Mouse (Mus musculus): ENCODE data around the gene Mcoln1.
A peak's percentile ranks its signal among the peaks of the same experiment; 100 is the strongest.

Mcoln1 gene

DNA sequence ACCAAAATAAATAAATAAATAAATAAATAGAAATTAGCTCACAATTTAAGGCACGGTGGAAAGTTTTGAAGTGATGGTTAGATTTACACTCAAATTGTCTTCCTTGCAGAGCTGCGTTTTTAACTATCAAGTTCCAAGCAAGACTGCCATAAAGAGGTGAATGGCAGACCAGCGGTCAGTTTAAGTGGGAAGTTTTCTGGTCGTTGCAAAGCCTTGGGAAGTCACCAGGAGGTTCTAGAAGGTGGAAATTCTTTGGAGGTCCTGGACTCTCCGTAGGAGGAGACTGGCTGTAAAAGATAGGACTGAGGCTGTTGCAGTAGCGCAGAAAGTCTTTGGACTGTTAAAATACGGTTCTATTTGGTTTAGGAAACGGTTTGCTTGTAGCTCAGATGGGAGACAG lies 506 bp upstream of the Mcoln1 start:
- no peak for DNase-seq

DNA sequence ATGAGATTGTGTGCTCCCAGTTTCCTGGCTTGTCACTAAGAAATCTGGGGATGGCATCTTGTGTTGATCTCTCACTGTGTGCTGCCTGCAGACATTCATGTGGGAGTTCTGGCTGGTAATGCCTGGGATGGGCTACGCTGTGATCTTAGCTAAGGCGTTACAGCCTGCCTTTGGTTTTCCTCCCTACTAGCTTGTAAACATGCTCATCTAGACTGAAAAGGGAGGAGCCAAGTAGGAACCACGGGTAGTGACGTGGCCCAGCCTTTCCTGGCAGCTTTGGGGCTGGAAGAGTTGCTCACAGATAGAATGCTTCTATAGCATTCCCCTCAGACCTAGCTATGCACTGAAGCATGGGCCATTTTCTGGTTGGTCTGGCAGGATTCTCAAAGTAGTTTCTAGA lies 2.0 kb downstream of the Mcoln1 start:
- no peak for DNase-seq

DNA sequence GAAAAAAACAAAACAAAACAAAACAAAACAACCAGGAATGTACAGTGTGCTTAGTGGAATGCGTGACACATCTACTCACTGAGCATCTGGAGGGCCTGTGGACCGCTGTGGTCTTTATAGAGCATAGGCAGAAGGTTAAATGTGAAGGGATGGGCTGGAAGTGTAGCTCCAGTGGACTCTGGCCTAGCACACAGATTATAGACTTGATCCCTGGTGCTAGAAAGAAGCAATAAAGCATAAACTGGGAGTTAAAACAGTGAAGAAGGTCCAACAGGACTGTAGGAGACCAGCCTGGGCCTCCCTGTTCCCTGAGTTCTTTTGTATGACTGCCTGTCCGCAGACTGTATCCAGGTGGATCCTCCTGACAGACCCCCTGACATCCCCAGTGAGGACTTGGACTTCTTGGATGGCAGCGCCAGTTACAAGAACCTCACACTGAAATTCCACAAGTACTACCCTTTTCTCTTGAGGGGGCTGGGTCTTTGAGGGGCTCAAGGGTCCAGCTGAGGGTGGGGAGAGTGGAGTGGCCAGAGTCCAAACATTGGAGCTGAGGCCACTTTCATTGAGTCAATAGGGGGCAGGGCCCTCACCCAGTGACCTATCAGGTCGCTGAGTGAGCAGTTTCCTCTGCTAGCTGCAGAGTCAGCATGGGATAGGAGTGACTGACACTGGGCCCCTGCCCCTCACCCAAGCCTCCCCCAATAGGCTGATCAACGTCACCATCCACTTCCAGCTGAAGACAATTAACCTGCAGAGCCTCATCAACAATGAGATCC lies 7.9 kb downstream of the Mcoln1 start:
- no peak for DNase-seq

DNA sequence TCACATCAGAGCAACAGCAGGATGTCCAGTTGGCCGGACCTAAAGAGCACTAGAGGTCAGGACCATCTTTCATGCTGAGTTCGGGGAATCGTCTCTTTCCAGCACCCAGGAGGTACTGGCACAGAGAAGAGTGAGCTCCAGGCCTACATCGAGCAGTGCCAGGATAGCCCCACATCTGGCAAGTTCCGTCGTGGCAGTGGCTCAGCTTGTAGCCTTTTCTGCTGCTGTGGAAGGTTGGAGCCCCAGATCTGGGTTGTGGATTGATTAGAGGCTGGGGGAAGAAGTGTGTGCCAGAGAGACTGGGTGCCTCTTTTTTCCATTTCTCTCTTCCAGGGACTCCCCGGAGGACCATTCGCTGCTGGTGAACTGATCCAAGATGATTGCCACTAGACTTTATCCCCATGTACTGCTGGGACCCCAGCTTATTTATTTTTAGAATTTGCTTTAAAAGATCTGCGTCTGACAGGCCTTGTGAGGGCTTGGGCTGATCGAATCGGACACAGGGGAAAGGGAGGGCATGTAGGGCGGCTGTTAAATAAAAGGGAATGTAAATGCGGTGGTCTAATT lies 14.5 kb downstream of the Mcoln1 start:
- DNase-seq = no peak

DNA sequence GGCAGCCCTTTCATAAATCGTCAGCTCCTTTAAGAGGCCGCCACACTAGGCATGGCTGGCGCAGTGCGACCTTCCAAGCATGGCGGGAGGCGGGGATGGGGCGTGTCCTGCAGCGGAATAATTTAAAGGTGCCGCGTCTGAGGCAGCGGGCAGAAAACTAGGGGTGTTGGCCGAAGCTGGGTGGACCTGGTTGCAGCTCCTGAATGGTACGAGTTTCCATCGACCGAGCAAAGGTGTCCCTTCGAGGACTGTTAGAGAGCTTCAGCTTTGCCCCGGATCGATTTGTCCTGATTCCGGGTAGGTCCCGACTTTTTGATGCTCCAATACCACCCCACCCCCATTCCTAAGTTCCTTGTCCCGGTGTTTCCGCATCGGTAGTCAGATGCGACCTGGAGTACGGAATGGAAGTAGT lies 15.0 kb downstream of the Mcoln1 start, which contains the start of gene Pnpla6:
Gene Pnpla6 (plus strand): TSS at position 125 of the 412 bp plus-strand sequence.
- DNase-seq = peak; percentile 95

DNA sequence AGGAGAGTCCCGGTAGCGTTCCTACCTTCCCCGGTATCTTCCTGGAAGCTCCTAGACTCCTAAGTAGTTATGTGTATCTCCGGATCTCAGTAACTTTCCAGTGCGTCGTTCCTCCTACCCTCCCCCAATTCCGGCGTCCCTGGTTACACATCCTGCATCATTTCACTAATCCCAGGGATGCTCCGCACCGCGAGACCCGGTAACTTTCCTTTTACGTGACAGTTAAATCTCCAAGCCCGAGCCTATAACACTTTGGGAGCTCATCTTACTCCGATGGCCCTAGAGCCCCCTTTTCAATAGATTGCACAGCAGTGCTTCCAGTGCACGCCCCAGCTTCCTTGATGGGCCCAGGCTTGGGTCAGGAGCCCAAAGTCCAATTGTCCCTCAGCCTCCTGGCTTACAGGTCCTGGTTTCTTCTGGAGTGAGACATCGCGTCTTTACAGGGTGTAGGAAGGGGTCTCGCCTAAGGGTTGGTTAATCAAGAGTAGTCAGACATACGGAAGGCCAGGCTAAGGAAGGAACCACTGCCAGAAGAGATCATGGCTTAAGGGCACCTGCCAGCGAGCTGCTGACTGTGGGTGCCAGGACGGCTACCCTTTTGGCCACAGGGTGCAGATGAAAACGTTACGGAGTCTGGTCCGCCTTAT lies 15.6 kb downstream of the Mcoln1 start:
- DNase-seq = peak; percentile 73

DNA sequence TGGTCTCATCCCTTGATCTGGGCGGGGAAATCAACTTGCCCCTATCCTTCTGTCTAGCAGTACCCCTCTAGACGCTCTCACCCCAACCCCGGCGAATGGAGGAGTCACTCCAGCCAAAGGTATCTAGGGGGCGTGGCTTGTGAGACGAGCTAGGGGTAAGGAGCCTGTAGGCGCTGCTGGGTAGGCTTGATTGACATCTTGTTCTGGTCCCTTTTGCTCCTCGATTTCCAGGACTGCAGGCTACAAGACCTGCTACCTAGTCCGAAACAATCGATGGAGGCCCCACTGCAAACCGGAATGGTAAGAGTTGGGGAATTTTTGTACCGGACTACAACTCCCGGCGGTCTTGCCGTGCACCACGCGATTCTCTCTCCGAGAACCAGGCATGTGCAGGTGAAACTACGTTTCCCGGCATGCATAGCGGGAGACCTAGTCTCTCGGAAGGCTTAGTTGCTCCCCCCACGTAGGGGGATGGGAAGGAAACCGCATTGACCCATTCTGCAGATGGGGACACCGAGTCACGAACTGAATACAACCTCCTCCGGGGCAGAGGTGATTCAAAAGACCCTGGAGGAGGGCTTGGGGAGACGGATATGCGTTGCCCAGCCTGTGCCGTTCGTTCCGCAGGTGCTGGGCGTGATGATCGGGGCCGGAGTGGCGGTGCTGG lies 16.3 kb downstream of the Mcoln1 start:
- peak; percentile 96 for DNase-seq

DNA sequence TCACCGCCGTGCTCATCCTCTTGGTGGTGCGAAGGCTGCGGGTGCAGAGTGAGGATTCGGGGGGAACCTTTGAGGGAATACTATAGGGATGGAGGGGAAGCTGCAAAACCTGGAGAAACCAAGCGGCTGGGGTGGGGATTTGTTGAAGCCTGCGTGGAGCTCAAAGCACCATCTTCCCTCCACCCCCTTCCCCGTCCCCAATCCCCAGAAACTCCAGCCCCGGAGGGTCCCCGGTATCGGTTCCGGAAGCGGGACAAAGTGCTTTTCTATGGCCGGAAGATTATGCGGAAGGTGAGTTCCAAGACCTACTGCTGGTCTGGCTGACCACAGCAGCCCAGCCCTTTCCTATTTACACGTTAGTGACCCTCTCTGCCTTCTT lies 16.8 kb downstream of the Mcoln1 start:
- peak; percentile 58 for DNase-seq

DNA sequence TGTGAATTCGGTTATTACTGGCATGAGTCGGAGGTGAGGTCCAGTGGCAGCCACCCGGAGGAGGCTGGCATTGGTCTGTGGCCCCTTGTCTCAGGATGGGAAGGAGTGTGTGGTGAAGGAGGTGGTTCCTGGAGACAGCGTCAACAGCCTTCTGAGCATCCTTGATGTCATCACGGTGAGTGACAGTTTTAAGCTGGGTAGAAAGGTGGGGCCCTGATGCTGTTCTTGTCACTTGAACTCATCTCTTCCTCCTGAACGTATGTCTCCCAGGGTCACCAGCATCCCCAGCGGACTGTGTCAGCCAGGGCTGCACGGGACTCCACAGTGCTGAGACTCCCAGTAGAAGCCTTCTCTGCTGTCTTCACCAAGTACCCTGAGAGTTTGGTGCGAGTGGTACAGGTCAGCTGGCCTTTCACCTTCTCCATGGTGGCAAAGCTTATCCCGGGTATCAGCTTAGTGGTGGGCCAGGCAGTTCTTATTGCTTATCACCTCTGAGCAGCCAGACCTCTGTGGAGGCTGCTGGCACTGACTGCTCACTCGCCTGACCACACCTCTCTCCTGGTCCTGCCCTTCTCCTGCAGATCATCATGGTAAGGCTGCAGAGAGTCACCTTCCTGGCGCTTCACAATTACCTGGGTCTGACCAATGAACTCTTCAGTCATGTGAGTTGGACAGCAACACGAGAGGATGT lies 21.9 kb downstream of the Mcoln1 start:
- DNase-seq = no peak

DNA sequence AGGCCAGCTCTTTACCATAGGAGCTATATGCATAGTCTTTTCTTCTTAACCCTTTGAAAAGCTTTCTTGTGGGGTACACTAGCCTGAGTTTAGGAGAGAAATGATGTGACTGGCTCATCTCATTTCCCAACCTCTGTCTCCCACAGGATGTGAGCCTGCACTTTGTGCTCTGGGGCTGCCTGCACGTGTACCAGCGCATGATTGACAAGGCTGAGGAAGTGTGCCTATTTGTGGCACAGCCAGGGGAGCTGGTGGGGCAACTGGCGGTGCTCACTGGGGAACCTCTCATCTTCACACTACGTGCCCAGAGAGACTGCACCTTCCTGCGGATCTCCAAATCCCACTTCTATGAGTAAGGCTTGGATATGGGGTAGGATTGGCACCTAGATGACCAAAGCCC lies 30.6 kb downstream of the Mcoln1 start:
- DNase-seq = no peak

DNA sequence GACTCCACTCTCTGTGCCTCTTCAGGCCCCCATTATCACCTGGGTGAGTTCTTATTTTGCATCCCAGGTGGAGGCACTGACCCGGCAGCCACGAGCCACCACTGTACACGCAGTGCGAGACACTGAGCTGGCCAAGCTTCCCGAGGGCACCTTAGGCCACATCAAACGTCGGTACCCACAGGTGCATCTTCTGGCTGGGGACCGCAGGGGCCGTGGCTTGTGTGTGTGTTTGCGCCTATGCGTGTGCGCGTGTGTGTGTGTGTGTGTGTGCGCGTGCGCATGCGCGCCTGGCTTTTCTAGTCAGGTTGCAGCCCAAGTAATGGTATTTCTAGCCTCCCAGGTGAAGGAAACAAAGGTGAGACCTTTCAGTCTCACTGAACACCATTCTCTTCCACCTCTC lies 31.7 kb downstream of the Mcoln1 start:
- DNase-seq = no peak

DNA sequence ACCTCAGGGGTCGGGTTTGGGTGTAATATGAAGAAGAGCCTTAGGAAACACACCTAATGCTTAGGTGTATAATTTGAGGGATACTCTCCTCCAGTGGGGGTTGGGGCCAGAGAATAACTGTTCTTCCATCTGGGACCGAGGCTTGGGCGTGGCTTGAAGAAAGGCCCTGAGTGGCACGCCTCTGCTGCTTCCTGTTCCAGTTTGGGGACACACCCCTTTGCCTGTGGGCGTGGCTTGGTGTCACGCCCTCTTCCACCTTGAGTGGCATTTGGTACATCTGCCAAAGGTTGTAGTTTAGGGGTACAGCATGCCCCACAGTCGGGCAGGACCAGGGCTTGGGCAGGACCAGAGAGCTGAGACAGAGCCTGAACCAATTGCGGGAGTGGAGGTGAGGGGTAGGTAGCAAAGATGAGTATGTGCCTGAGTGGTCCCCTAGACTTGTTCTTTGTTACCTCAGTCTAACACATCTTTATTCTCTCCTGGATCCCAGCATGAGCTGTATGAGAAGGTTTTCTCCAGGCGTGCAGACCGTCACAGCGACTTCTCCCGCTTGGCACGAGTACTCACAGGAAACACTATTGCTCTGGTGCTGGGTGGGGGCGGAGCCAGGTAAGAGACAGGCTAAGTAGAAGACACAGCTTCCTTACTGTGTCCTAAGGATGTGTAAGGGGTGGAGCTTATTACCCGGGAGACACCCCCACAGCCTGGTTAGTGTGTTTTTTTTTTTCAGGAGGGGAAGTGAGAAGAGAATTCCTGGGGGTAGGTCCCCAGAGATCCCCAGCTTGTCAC lies 36.0 kb downstream of the Mcoln1 start:
- DNase-seq = peak; percentile 41

DNA sequence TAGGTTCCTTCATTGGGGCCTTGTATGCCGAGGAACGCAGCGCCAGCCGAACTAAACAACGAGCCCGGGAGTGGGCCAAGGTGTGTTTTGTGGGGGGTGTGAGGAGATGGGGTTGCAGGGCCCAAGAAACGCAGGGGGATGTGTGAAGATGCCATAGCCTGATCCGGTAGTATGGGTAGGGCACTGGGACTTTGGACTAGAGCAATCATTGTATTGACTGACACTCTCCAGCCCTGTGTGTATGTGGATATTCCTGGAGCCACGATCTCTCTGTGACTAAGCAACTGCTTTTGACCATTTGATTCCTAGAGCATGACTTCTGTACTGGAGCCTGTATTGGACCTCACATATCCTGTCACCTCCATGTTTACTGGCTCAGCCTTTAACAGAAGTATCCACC lies 36.7 kb downstream of the Mcoln1 start:
- DNase-seq = no peak

DNA sequence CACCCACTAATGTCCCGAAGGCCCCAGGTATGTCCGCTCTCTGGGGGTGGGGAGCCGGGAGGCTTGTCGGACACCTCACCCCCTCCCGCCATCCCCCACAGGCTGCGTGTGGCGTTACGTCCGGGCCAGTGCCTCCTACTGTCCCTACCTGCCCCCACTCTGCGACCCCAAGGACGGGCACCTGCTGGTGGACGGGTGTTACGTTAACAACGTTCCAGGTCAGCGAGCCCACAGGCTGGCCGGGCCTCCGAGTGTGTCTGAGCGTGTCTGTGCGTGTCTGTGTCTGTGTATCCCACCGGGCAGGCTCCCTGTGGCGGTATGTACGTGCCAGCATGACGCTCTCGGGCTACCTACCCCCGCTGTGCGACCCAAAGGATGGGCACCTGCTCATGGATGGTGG lies 37.4 kb downstream of the Mcoln1 start:
- no peak for DNase-seq

DNA sequence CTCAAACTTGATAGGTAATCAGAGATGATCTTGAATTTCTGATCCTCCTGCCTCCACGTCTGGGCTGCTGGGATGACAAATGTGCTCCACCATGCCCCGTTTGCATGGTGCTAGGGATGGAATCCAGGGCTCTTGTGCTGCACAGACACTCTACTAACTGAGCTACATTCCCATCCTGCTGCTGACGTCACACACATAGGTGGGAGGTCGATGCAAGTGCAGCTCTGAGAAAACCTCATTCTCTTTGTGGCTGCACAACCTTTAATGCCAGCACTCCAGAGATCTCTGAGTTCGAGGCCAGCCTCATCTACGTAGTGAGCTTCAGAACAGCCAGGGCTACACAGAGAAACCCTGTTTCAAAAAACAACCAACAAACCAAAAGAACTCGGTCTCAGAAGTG lies 38.9 kb downstream of the Mcoln1 start:
- no peak for DNase-seq

DNA sequence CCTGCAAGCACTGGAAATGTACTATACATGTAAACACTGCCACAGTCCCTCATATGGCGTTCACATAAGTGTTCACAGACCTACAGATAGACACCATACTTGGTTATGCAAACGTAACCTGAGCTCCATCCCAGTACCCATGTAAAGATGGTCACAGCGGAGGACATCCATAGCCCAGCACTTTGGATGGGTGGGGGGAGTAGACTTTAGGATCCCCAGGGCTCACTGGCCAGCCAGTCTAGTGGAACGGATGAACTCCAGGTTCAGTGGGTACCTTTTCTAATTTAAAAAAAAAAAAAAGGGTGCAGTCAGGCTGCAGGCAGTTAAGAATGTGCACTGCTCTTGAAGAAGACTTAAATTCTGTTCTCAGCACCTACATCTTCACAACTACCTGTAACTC lies 39.8 kb downstream of the Mcoln1 start:
- DNase-seq = no peak

DNA sequence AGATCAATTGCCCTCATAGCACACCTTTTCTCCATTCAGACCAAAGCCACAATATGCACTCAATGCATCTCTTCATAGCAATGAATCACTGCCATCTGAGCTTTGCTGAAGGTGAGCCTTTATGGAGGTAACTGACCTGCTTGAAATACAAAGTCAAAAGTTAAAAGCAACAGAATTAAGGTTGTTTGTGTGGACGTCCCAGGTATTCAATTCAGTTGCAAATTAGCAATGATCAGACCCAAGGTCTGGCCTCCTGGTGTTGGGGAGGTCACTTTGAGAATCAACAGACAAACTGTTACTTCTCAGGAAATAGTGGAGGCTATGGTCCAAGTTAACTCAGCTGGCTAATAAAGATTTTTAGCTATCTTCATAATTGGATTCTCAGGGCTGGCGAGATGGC lies 46.3 kb downstream of the Mcoln1 start:
- no peak for DNase-seq

DNA sequence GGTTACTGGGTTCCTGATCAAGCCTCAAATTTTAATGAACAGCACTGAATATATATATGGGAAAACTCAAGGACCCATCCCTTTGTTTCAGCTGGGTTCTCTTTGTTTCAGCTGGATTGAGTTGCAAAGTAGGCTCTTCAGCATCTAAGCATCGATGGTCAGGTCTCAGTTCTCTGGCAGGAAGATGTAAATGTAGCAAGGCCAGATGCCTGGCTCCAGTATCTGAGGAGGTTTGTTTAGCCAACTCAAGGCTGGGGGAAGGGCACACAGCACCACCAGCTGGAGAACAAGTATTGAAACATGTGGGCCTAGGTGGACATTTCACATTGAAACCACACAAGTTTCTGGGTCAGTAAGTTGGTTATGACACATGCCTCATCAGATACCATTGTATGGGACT lies 52.0 kb downstream of the Mcoln1 start:
- DNase-seq = no peak

DNA sequence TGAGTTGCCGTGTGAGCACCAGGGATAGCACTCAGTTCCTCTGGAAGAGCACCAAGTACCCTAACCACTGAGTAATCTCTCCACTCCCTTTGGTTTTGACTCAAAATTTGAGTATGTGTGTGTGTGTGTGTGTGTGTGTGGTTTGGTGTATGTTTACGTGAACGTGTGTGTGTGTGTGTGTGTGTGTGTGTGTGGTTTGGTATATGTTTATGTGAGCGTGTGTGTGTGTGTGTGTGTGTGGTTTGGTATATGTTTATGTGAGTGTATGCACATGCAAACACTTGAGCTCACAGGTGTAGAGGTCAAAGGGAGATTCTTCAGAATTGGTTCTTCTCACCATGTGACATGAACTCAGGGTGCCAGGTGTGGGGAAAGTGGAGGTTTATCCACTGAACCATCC lies 55.9 kb downstream of the Mcoln1 start:
- DNase-seq = no peak
